Mouse (Mus musculus): ENCODE data around the gene Neu1.
"Not testable (repeated sequence)": the region's sequence is repeated elsewhere in the genome, so short reads cannot be mapped to it uniquely, and the experiment has no call there.

The Neu1 gene

GRCm38 (mm10) chr17:34969822-34970221 lies 38.8 kb downstream of the Neu1 start, which contains the start of gene Gm20481:
TSS of gene Gm20481 (plus strand) at chr17:34969912.
- DNase-seq (ENCODE audit: low read depth, low spot score): not testable (repeated sequence)

GRCm38 (mm10) chr17:34970850-34971249 lies 39.8 kb downstream of the Neu1 start:
- DNase-seq (ENCODE audit: low read depth, low spot score): not testable (repeated sequence)

DNA sequence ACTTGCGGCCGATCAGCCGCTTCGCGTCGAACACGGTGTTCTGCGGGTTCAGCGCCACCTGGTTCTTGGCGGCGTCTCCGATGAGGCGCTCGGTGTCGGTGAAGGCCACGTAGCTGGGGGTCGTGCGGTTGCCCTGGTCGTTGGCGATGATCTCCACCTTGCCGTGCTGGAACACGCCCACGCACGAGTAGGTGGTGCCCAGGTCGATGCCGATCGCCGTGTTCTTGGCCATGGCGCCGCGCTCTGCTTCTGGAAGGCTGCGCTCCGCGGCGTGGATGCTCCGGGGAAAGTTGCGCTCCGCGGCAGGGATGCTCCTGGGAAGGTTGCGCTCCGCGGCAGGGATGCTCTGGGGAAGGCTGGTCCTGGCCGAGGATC lies 40.6 kb downstream of the Neu1 start:
- DNase-seq (ENCODE audit: low read depth, low spot score): not testable (repeated sequence)

GRCm38 (mm10) chr17:34972069-34972749 lies 41.2 kb downstream of the Neu1 start, which contains the start of the genes Hspa1a and Hspa1l:
TSS of gene Hspa1a (minus strand) at chr17:34972156.
TSS of gene Hspa1l (plus strand) at chr17:34972703.
- not testable (repeated sequence) for DNase-seq (ENCODE audit: low read depth, low spot score)

DNA sequence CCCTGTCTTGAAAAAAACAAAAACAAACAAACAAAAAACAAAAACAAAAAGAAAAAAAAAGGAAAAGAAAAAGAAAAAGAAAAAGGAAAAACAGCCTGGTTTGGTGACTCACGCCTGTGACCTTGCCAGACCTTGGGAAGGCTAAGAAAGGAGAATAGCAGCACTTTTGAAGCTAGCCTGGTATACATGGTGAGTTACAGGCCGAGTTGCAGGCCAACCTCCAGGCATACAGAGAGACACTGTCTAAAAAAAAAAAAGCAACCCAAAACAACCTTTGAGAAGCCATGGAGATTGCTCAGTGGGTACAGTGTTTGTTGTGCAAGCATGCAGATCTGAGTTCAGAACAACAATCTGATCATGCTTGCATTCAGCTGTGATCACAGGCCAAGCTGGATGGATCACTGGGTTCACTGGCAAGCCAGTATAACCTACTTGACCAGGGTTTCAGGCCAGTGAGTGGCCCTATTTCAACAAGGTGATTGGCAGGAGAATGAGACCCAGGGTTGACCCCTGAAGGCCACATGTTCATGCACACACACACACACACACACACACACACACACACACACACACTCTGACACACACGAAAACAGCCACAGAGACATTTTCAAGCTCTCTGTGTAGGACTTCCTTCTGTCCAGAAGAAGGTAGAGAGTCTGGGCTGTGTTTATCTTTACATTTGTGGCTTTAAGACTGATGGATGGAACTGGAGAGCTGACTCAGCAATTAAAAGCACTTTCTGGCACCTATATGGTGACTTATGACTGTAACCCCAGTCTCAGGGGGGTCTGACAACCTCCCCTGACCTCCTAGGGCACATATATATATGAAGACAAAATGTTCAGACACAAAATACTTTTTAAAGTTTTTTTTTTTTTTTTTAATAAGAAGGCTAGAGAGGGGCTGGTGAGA lies 44.8 kb downstream of the Neu1 start:
- DNase-seq (ENCODE audit: low read depth, low spot score): no peak

DNA sequence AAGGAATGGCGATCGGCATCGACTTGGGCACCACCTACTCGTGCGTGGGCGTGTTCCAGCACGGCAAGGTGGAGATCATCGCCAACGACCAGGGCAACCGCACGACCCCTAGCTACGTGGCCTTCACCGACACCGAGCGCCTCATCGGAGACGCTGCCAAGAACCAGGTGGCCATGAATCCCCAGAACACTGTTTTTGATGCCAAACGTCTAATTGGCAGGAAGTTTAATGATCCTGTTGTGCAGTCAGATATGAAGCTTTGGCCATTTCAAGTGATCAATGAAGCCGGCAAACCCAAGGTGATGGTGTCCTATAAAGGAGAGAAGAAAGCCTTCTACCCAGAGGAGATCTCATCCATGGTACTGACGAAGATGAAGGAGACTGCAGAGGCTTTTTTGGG lies 45.9 kb downstream of the Neu1 start:
- no peak for DNase-seq (ENCODE audit: low read depth, low spot score)

- no peak for DNase-seq (ENCODE audit: low read depth, low spot score)
These were observed 47.2 kb downstream of the Neu1 start for GRCm38 (mm10) chr17:34978239-34978638.

DNA sequence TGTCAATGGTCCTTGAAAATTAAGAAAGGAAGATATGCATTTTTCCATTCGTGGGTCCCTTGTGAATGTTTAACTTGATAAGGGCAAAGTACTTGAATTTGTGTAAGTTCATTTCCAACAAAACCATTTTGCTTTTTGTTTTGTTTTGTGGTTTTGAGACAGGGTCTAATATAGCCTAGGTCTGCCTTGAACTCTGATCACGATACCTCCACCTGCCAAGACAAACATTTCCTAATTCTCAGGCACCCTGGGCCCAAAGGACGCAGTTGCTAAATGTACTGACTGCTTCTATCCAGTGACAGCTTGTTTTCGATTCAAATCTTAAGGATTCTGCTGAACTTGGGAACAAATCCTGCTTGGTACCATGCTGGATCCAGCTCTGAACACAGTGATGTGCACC lies 48.6 kb downstream of the Neu1 start:
- no peak for DNase-seq (ENCODE audit: low read depth, low spot score)

GRCm38 (mm10) chr17:34980655-34981054 lies 49.6 kb downstream of the Neu1 start:
- DNase-seq (ENCODE audit: low read depth, low spot score): no peak

GRCm38 (mm10) chr17:34981690-34982180 lies 50.7 kb downstream of the Neu1 start, which contains the start of gene Lsm2:
TSS of gene Lsm2 (plus strand) at chr17:34981862.
- peak; percentile 80 for DNase-seq (ENCODE audit: low read depth, low spot score)

DNA sequence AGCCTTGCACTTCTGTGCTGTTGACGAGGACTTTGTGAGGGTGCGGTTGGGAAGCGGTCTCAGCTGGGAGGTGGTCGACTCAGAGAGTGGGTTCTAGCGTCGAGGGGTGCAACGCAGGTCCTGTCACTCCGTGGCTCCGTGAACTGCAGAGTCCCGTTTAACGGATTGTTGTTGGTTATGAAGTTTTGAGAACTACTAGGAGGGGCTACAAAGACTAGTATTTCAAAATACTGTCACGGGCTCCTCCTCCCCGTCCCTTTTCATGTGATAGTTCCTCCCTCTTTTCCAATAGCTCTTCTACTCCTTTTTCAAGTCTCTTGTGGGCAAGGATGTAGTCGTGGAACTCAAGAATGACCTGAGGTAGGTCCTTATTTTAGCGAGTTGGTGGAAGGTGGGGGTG lies 51.3 kb downstream of the Neu1 start:
- DNase-seq (ENCODE audit: low read depth, low spot score): no peak

- no peak for DNase-seq (ENCODE audit: low read depth, low spot score)
These were observed 53.2 kb downstream of the Neu1 start for GRCm38 (mm10) chr17:34984218-34984617.
